Mouse (Mus musculus): ENCODE results near the gene Terf2. TPM values are rescaled to one million over a fixed set of nuclear protein-coding genes. Genes with fewer than 3 reads are reported as not detected.

Gene Terf2
- total and polyA plus RNA-seq, 3 experiments: 15.0 to 36.7 TPM; not detected in 1

- no peak for TF ChIP-seq RAD21 (IDR thresholded peaks at IDR 0.05; ENCODE audit: low read depth, low read length)
- peak; percentile 52; the same call in 1 of the 2 replicates for TF ChIP-seq MAFK (IDR thresholded peaks at IDR 0.05; ENCODE audit: borderline replicate concordance, low read depth, low read length)
- TF ChIP-seq RCOR1 (IDR thresholded peaks at IDR 0.05; ENCODE audit: low read depth, low read length): no peak
- peak; percentile 81 for TF ChIP-seq GABPA (IDR thresholded peaks at IDR 0.05; ENCODE audit: low read depth, low read length)
- TF ChIP-seq NRF1 (IDR thresholded peaks at IDR 0.05; ENCODE audit: insufficient read depth, low read depth, low read length, poor library complexity, severe bottlenecking): no peak
- no peak for TF ChIP-seq USF1 (IDR thresholded peaks at IDR 0.05; ENCODE audit: low read depth, low read length)
- TF ChIP-seq CTCF (IDR thresholded peaks at IDR 0.05 in 2 of 3, conservative IDR thresholded peaks at IDR 0.05 in 1 of 3; ENCODE audit: control insufficient read depth in 1 of 3, insufficient read depth in 1 of 3, low read depth in 2 of 3, low read length in 3 of 3, poor library complexity in 1 of 3, severe bottlenecking in 1 of 3): no peak
- 0 out of 2 replicates have a peak, but pooled peaks have one; percentile 8 for TF ChIP-seq MXI1 (IDR thresholded peaks at IDR 0.05; ENCODE audit: low read depth, low read length)
- no peak for TF ChIP-seq POLR2A (IDR thresholded peaks at IDR 0.05; ENCODE audit: control insufficient read depth in 1 of 2, insufficient read depth in 1 of 2, low read depth in 1 of 2, low read length in 2 of 2, poor library complexity in 1 of 2)
- no peak for TF ChIP-seq UBTF (IDR thresholded peaks at IDR 0.05; ENCODE audit: borderline replicate concordance, insufficient read depth, low read depth, low read length)
- no peak for TF ChIP-seq SIN3A (IDR thresholded peaks at IDR 0.05; ENCODE audit: low read length)
- TF ChIP-seq JUND (IDR thresholded peaks at IDR 0.05; ENCODE audit: low read depth, low read length): no peak
- no peaks in the 10 kb centered on the region for H3K9me3 ChIP-seq (replicated peaks; ENCODE audit: insufficient read depth, low read length)
- H3K36me3 ChIP-seq (ENCODE audit: control insufficient read depth in 1 of 2, insufficient read depth in 2 of 2, low read length in 2 of 2): peaks cover 0 to 6% of the 10 kb centered on the region in 2 experiments; a peak in 1 of 4 replicates
- H3K4me1 ChIP-seq (ENCODE audit: control insufficient read depth in 1 of 2, insufficient read depth in 2 of 2, low read length in 2 of 2): peaks cover 4 to 6% of the 10 kb centered on the region in 2 experiments; a peak in 3 of 4 replicates
- H3K9ac ChIP-seq (ENCODE audit: control insufficient read depth, low read depth, low read length, poor library complexity, severe bottlenecking): peak overlapping the region; percentile 44
- H3K27me3 ChIP-seq (ENCODE audit: control insufficient read depth in 1 of 2, insufficient read depth in 2 of 2, low read length in 2 of 2): no peaks in the 10 kb centered on the region
- H3K27ac ChIP-seq (ENCODE audit: control insufficient read depth, low read depth, low read length): peak overlapping the region; percentile 64; the same call in 1 of the 2 replicates
- no peaks in the 10 kb centered on the region for H3K79me2 ChIP-seq (ENCODE audit: control insufficient read depth, insufficient read depth, low read length, poor library complexity)
- peak; percentile 84 for DNase-seq (ENCODE audit: low read depth, low spot score)
- H3K4me3 ChIP-seq (ENCODE audit: control insufficient read depth in 1 of 2, insufficient read depth in 1 of 2, low read depth in 2 of 2, low read length in 2 of 2): peak overlapping the region; percentile 23 to 29; a peak in 1 of 4 replicates
These were observed 43.5 kb upstream of the Terf2 start for GRCm38 (mm10) chr8:107139704-107140470.

- no peaks in the 10 kb centered on the region for H3K79me2 ChIP-seq (ENCODE audit: control insufficient read depth, insufficient read depth, low read length, poor library complexity)
These were observed 42.0 kb upstream of the Terf2 start for GRCm38 (mm10) chr8:107138338-107138737.

More at GRCm38 (mm10) chr8:107138338-107138737, 42.0 kb upstream of the Terf2 start:
- Histone ChIP-seq H3K27me3 (ENCODE audit: control insufficient read depth in 1 of 2, insufficient read depth in 2 of 2, low read length in 2 of 2) (no peaks in the 10 kb centered on the region), H3K4me3 (ENCODE audit: control insufficient read depth in 1 of 2, insufficient read depth in 1 of 2, low read depth in 2 of 2, low read length in 2 of 2) (no peak overlapping the region), H3K4me1 (ENCODE audit: control insufficient read depth in 1 of 2, insufficient read depth in 2 of 2, low read length in 2 of 2) (peaks cover 4 to 6% of the 10 kb centered on the region in 2 experiments; a peak in 3 of 4 replicates), H3K9me3 (replicated peaks; ENCODE audit: insufficient read depth, low read length) (no peaks in the 10 kb centered on the region), H3K9ac (ENCODE audit: control insufficient read depth, low read depth, low read length, poor library complexity, severe bottlenecking) (no peak overlapping the region), H3K36me3 (ENCODE audit: control insufficient read depth in 1 of 2, insufficient read depth in 2 of 2, low read length in 2 of 2) (peaks cover 0 to 6% of the 10 kb centered on the region in 2 experiments; a peak in 1 of 4 replicates), H3K27ac (ENCODE audit: control insufficient read depth, low read depth, low read length) (no peak overlapping the region)
- DNase-seq (ENCODE audit: low read depth, low spot score): no peak
- TF ChIP-seq MYC (IDR thresholded peaks at IDR 0.05; ENCODE audit: low read depth, low read length) (no peak), CTCF (IDR thresholded peaks at IDR 0.05 in 2 of 3, conservative IDR thresholded peaks at IDR 0.05 in 1 of 3; ENCODE audit: control insufficient read depth in 1 of 3, insufficient read depth in 1 of 3, low read depth in 2 of 3, low read length in 3 of 3, poor library complexity in 1 of 3, severe bottlenecking in 1 of 3) (no peak), ZMIZ1 (IDR thresholded peaks at IDR 0.05; ENCODE audit: low read depth, low read length) (no peak), ELF1 (IDR thresholded peaks at IDR 0.05; ENCODE audit: low read depth, low read length) (no peak), UBTF (IDR thresholded peaks at IDR 0.05; ENCODE audit: borderline replicate concordance, insufficient read depth, low read depth, low read length) (no peak), ZKSCAN1 (IDR thresholded peaks at IDR 0.05; ENCODE audit: low read depth, low read length) (no peak), MXI1 (IDR thresholded peaks at IDR 0.05; ENCODE audit: low read depth, low read length) (no peak), ETS1 (IDR thresholded peaks at IDR 0.05; ENCODE audit: low read depth, low read length) (no peak), GABPA (IDR thresholded peaks at IDR 0.05; ENCODE audit: low read depth, low read length) (no peak), USF2 (IDR thresholded peaks at IDR 0.05; ENCODE audit: borderline replicate concordance in 1 of 2, insufficient read depth in 1 of 2, low read depth in 1 of 2, low read length in 2 of 2) (no peak)

All from MEL (cell line).